Mouse (Mus musculus) embryonic facial prominence, embryonic 12.5 days (tissue): ENCODE results near the gene Il16. TPM values are rescaled to one million over a fixed set of nuclear protein-coding genes. Genes with fewer than 3 reads are reported as not detected.
A peak's percentile ranks its signal among the peaks of the same experiment; 100 is the strongest.

Source experiments
- ATAC-seq: fragments of 200-750 bp; cut with Nextera tagmentation; 2 replicates; pipeline ENCODE4 v1.8.0; 2017; ENCODE audit not compliant: insufficient number of reproducible peaks, insufficient read depth, low FRiP score, low TSS enrichment
- H3K27ac ChIP-seq: fragments of 300-500 bp; sonication (generic); 2 replicates; pipeline ENCODE4 v1.5.1; 2016; ENCODE audit warnings: mild to moderate bottlenecking
- H3K27me3 ChIP-seq: fragments of 300-500 bp; sonication (generic); 2 replicates; pipeline ENCODE4 v1.6.1; 2016; ENCODE audit warnings: mild to moderate bottlenecking, moderate library complexity
- H3K36me3 ChIP-seq: fragments of 300-500 bp; sonication (generic); 2 replicates; pipeline ENCODE4 v1.6.1; 2016; ENCODE audit warnings: mild to moderate bottlenecking
- H3K4me1 ChIP-seq: fragments of 300-500 bp; sonication (generic); 2 replicates; pipeline ENCODE4 v1.6.1; 2016
- H3K4me2 ChIP-seq: fragments of 300-500 bp; sonication (generic); replicated peaks from 2 replicates; pipeline ENCODE4 v1.6.1; 2016; ENCODE audit warnings: mild to moderate bottlenecking, moderate library complexity
- H3K4me3 ChIP-seq: fragments of 300-500 bp; sonication (generic); 2 replicates; pipeline ENCODE4 v1.5.1; 2016; ENCODE audit warnings: mild to moderate bottlenecking
- H3K9ac ChIP-seq: fragments of 300-500 bp; sonication (generic); 2 replicates; pipeline ENCODE4 v1.6.1; 2016; ENCODE audit warnings: mild to moderate bottlenecking, moderate library complexity
- H3K9me3 ChIP-seq: fragments of 300-500 bp; sonication (generic); 2 replicates; pipeline ENCODE4 v1.6.1; 2016; ENCODE audit warnings: mild to moderate bottlenecking, moderate library complexity
- WGBS: fragments of 180-500 bp; shearing (Covaris S2); methylation state at CpG from one replicate; pipeline ENCODE4 v1.1.7; 2016; 5-methylcytosine and 5-hydroxymethylcytosine counted together
- polyA plus RNA-seq: library from polyadenylated mRNA; unstranded; fragments of >200 nt; fragmentation: Nextera tagmentation; extraction: Ambion mirVana; gene quantifications from 2 replicates; pipeline ENCODE4 v1.2.1, GENCODE M21; 2016

The Il16 gene
- polyA plus RNA-seq, 1 experiment from 2014 or later, result 3.1 TPM

GRCm38 (mm10) chr7:83615272-83615671, 130.3 kb downstream of the Il16 start:
- no peaks in the 10 kb centered on the region for H3K9me3 ChIP-seq
- no peak overlapping the region for H3K9ac ChIP-seq
- H3K4me3 ChIP-seq, result no peak overlapping the region
- no peak overlapping the region for H3K27ac ChIP-seq
- H3K4me1 ChIP-seq, result peaks cover 11% of the 10 kb centered on the region; the same call in 1 of the 2 replicates
- ATAC-seq, result no peak
- no peaks in the 10 kb centered on the region for H3K27me3 ChIP-seq
- H3K4me2 ChIP-seq, result no peak overlapping the region
- no peaks in the 10 kb centered on the region for H3K36me3 ChIP-seq
- WGBS, result 88% methylated on average over 3 of the region's 3 CpGs

- ATAC-seq, result no peak
- 89% methylated on average over 1 of the region's 1 CpGs for WGBS
Measured at GRCm38 (mm10) chr7:83611886-83612285, 133.6 kb downstream of the Il16 start.

GRCm38 (mm10) chr7:83609891-83610290, 135.6 kb downstream of the Il16 start:
- no peak overlapping the region for H3K9ac ChIP-seq
- no peaks in the 10 kb centered on the region for H3K9me3 ChIP-seq
- no peak overlapping the region for H3K4me2 ChIP-seq
- 93% methylated on average over 4 of the region's 4 CpGs for WGBS
- no peaks in the 10 kb centered on the region for H3K36me3 ChIP-seq
- H3K4me1 ChIP-seq, result peaks cover 5% of the 10 kb centered on the region; the same call in 1 of the 2 replicates
- no peaks in the 10 kb centered on the region for H3K27me3 ChIP-seq
- ATAC-seq, result no peak
- H3K27ac ChIP-seq, result no peak overlapping the region
- H3K4me3 ChIP-seq, result no peak overlapping the region

More at GRCm38 (mm10) chr7:83611886-83612285, 133.6 kb downstream of the Il16 start:
- H3K9me3 ChIP-seq, result no peaks in the 10 kb centered on the region
- H3K4me2 ChIP-seq, result no peak overlapping the region
- no peak overlapping the region for H3K27ac ChIP-seq
- no peaks in the 10 kb centered on the region for H3K27me3 ChIP-seq
- H3K4me3 ChIP-seq, result no peak overlapping the region
- no peak overlapping the region for H3K9ac ChIP-seq
- H3K4me1 ChIP-seq, result peaks cover 6% of the 10 kb centered on the region; the same call in 1 of the 2 replicates
- H3K36me3 ChIP-seq, result no peaks in the 10 kb centered on the region

GRCm38 (mm10) chr7:83606796-83607195, 138.7 kb downstream of the Il16 start:
- Histone ChIP-seq H3K27ac (no peak overlapping the region), H3K4me2 (no peak overlapping the region), H3K4me3 (no peak overlapping the region), H3K27me3 (no peaks in the 10 kb centered on the region), H3K36me3 (no peaks in the 10 kb centered on the region), H3K4me1 (peaks cover 19% of the 10 kb centered on the region), H3K9me3 (no peaks in the 10 kb centered on the region), H3K9ac (no peak overlapping the region)
- WGBS, result 96% methylated on average over 2 of the region's 2 CpGs
- ATAC-seq, result no peak

- Histone ChIP-seq H3K9ac (no peak overlapping the region), H3K27ac (peak overlapping the region; percentile 8; the same call in 1 of the 2 replicates), H3K9me3 (no peaks in the 10 kb centered on the region), H3K27me3 (no peaks in the 10 kb centered on the region), H3K4me3 (no peak overlapping the region), H3K4me1 (peaks cover 19% of the 10 kb centered on the region), H3K4me2 (no peak overlapping the region), H3K36me3 (no peaks in the 10 kb centered on the region)
- ATAC-seq, result no peak
- 85% methylated on average over 7 of the region's 7 CpGs for WGBS
Measured at GRCm38 (mm10) chr7:83604180-83604944, 141.2 kb downstream of the Il16 start.

GRCm38 (mm10) chr7:83599913-83600286, 145.6 kb downstream of the Il16 start:
- 59% methylated on average over 8 of the region's 8 CpGs for WGBS

GRCm38 (mm10) chr7:83598997-83599912, 146.3 kb downstream of the Il16 start:
- Histone ChIP-seq H3K27me3 (no peaks in the 10 kb centered on the region), H3K4me3 (no peak overlapping the region), H3K4me1 (peaks cover 7% of the 10 kb centered on the region), H3K9ac (no peak overlapping the region), H3K9me3 (no peaks in the 10 kb centered on the region), H3K36me3 (no peaks in the 10 kb centered on the region), H3K27ac (no peak overlapping the region), H3K4me2 (no peak overlapping the region)
- 86% methylated on average over 13 of the region's 13 CpGs for WGBS
- ATAC-seq, result no peak

More at GRCm38 (mm10) chr7:83599913-83600286, 145.6 kb downstream of the Il16 start:
- H3K9me3 ChIP-seq, result no peaks in the 10 kb centered on the region
- H3K4me2 ChIP-seq, result no peak overlapping the region
- H3K27me3 ChIP-seq, result no peaks in the 10 kb centered on the region
- peaks cover 13% of the 10 kb centered on the region for H3K4me1 ChIP-seq
- H3K36me3 ChIP-seq, result no peaks in the 10 kb centered on the region
- ATAC-seq, result no peak
- no peak overlapping the region for H3K9ac ChIP-seq
- H3K4me3 ChIP-seq, result no peak overlapping the region
- no peak overlapping the region for H3K27ac ChIP-seq

GRCm38 (mm10) chr7:83597063-83597462, 148.5 kb downstream of the Il16 start:
- H3K27me3 ChIP-seq, result no peaks in the 10 kb centered on the region
- no peaks in the 10 kb centered on the region for H3K36me3 ChIP-seq
- no peak for ATAC-seq
- WGBS, result 84% methylated on average over 3 of the region's 3 CpGs
- no peaks in the 10 kb centered on the region for H3K9me3 ChIP-seq
- no peak overlapping the region for H3K9ac ChIP-seq
- no peak overlapping the region for H3K4me2 ChIP-seq
- H3K4me3 ChIP-seq, result no peak overlapping the region
- H3K4me1 ChIP-seq, result no peaks in the 10 kb centered on the region
- no peak overlapping the region for H3K27ac ChIP-seq

GRCm38 (mm10) chr7:83594056-83594455, 151.5 kb downstream of the Il16 start:
- H3K27ac ChIP-seq, result no peak overlapping the region
- H3K4me3 ChIP-seq, result no peak overlapping the region
- H3K4me1 ChIP-seq, result no peaks in the 10 kb centered on the region
- no peak overlapping the region for H3K9ac ChIP-seq
- H3K27me3 ChIP-seq, result no peaks in the 10 kb centered on the region
- no peaks in the 10 kb centered on the region for H3K36me3 ChIP-seq
- no peak overlapping the region for H3K4me2 ChIP-seq
- no peaks in the 10 kb centered on the region for H3K9me3 ChIP-seq
- 77% methylated on average over 3 of the region's 3 CpGs for WGBS
- no peak for ATAC-seq
